Mouse (Mus musculus): ENCODE measurements around the gene Dennd4a. TPM values are rescaled to one million over a fixed set of nuclear protein-coding genes. Genes with fewer than 3 reads are reported as not detected.
"Not testable (repeated sequence)": the region's sequence is repeated elsewhere in the genome, so short reads cannot be mapped to it uniquely, and the experiment has no call there.

Gene Dennd4a
- polyA plus RNA-seq, 1 experiment from 2014 or later = 4.4 TPM

- Histone ChIP-seq H3K9ac (no peak overlapping the region), H3K4me3 (replicated peaks) (no peak overlapping the region), H3K4me1 (replicated peaks) (no peaks in the 10 kb centered on the region), H3K27ac (0 out of 2 replicates have a peak overlapping the region, but pooled peaks have one; percentile 3), H3K27me3 (replicated peaks) (no peaks in the 10 kb centered on the region), H3K4me2 (replicated peaks) (no peak overlapping the region), H3K36me3 (no peaks in the 10 kb centered on the region), H3K9me3 (no peaks in the 10 kb centered on the region)
- 51% methylated on average over 5 of the region's 5 CpGs for WGBS
- ATAC-seq = peak; percentile 75
Measured at GRCm38 (mm10) chr9:64805875-64806274, 5.3 kb upstream of the Dennd4a start.

GRCm38 (mm10) chr9:64806335-64807060 is 4.6 kb upstream of the Dennd4a start:
- Histone ChIP-seq H3K9me3 (no peaks in the 10 kb centered on the region), H3K27me3 (replicated peaks) (no peaks in the 10 kb centered on the region), H3K36me3 (no peaks in the 10 kb centered on the region), H3K4me2 (replicated peaks) (no peak overlapping the region), H3K4me1 (replicated peaks) (no peaks in the 10 kb centered on the region), H3K9ac (no peak overlapping the region), H3K27ac (0 out of 2 replicates have a peak overlapping the region, but pooled peaks have one; percentile 3), H3K4me3 (replicated peaks) (no peak overlapping the region)
- 46% methylated on average over 6 of the region's 6 CpGs for WGBS
- ATAC-seq = no peak

GRCm38 (mm10) chr9:64807061-64807808 is 3.9 kb upstream of the Dennd4a start:
- no peak overlapping the region for H3K4me2 ChIP-seq (replicated peaks)
- no peaks in the 10 kb centered on the region for H3K27me3 ChIP-seq (replicated peaks)
- no peak overlapping the region for H3K27ac ChIP-seq
- H3K36me3 ChIP-seq = no peaks in the 10 kb centered on the region
- H3K9me3 ChIP-seq = no peaks in the 10 kb centered on the region
- H3K9ac ChIP-seq = no peak overlapping the region
- no peaks in the 10 kb centered on the region for H3K4me1 ChIP-seq (replicated peaks)
- no peak for ATAC-seq
- 68% methylated on average over 14 of the region's 14 CpGs for WGBS
- H3K4me3 ChIP-seq (replicated peaks) = no peak overlapping the region

GRCm38 (mm10) chr9:64809851-64810250 is 1.3 kb upstream of the Dennd4a start:
- no peaks in the 10 kb centered on the region for H3K9me3 ChIP-seq
- 74% methylated on average over 3 of the region's 3 CpGs for WGBS
- no peak overlapping the region for H3K27ac ChIP-seq
- H3K27me3 ChIP-seq (replicated peaks) = no peaks in the 10 kb centered on the region
- no peaks in the 10 kb centered on the region for H3K36me3 ChIP-seq
- no peak overlapping the region for H3K4me2 ChIP-seq (replicated peaks)
- no peak for ATAC-seq
- no peak overlapping the region for H3K4me3 ChIP-seq (replicated peaks)
- no peak overlapping the region for H3K9ac ChIP-seq
- H3K4me1 ChIP-seq (replicated peaks) = no peaks in the 10 kb centered on the region

- under 1% methylated on average over 59 of the region's 59 CpGs for WGBS
- Histone ChIP-seq H3K36me3 (no peaks in the 10 kb centered on the region), H3K27ac (peak overlapping the region; percentile 79), H3K9ac (peak overlapping the region; percentile 62), H3K4me3 (replicated peaks) (peak overlapping the region; percentile 74), H3K9me3 (no peaks in the 10 kb centered on the region), H3K4me1 (replicated peaks) (no peaks in the 10 kb centered on the region), H3K4me2 (replicated peaks) (peak overlapping the region; percentile 78), H3K27me3 (replicated peaks) (no peaks in the 10 kb centered on the region)
- peak; percentile 78 for ATAC-seq
Measured at GRCm38 (mm10) chr9:64811538-64812474, 666 bp downstream of the Dennd4a start.

GRCm38 (mm10) chr9:64812475-64812860 is 1.3 kb downstream of the Dennd4a start:
- Histone ChIP-seq H3K4me2 (replicated peaks) (peak overlapping the region; percentile 78), H3K9me3 (no peaks in the 10 kb centered on the region), H3K4me3 (replicated peaks) (peak overlapping the region; percentile 74; the same call in 1 of the 2 replicates), H3K27ac (no peak overlapping the region), H3K36me3 (no peaks in the 10 kb centered on the region), H3K27me3 (replicated peaks) (no peaks in the 10 kb centered on the region), H3K4me1 (replicated peaks) (no peaks in the 10 kb centered on the region), H3K9ac (peak overlapping the region; percentile 62; the same call in 1 of the 2 replicates)
- WGBS = 56% methylated on average over 1 of the region's 1 CpGs
- no peak for ATAC-seq

GRCm38 (mm10) chr9:64814273-64814672 is 3.1 kb downstream of the Dennd4a start:
- Histone ChIP-seq H3K4me3 (replicated peaks) (no peak overlapping the region), H3K4me1 (replicated peaks) (no peaks in the 10 kb centered on the region), H3K4me2 (replicated peaks) (no peak overlapping the region), H3K9ac (no peak overlapping the region), H3K9me3 (no peaks in the 10 kb centered on the region), H3K27ac (no peak overlapping the region), H3K36me3 (no peaks in the 10 kb centered on the region), H3K27me3 (replicated peaks) (no peaks in the 10 kb centered on the region)
- ATAC-seq = no peak
- 82% methylated on average over 6 of the region's 6 CpGs for WGBS

- H3K27ac ChIP-seq; H3K4me1 ChIP-seq (replicated peaks); H3K36me3 ChIP-seq; H3K4me3 ChIP-seq (replicated peaks); H3K4me2 ChIP-seq (replicated peaks); H3K27me3 ChIP-seq (replicated peaks); H3K9me3 ChIP-seq; H3K9ac ChIP-seq; ATAC-seq: not testable (repeated sequence)
- WGBS = 89% methylated on average over 4 of the region's 4 CpGs
Measured at GRCm38 (mm10) chr9:64819686-64820085, 8.5 kb downstream of the Dennd4a start.

GRCm38 (mm10) chr9:64820086-64820795 is 9.1 kb downstream of the Dennd4a start:
- Histone ChIP-seq H3K4me1 (replicated peaks) (no peaks in the 10 kb centered on the region), H3K27me3 (replicated peaks) (no peaks in the 10 kb centered on the region), H3K4me2 (replicated peaks) (no peak overlapping the region), H3K27ac (no peak overlapping the region), H3K9me3 (no peaks in the 10 kb centered on the region), H3K9ac (no peak overlapping the region), H3K36me3 (no peaks in the 10 kb centered on the region), H3K4me3 (replicated peaks) (no peak overlapping the region)
- ATAC-seq = no peak
- WGBS = 79% methylated on average over 3 of the region's 3 CpGs

- Histone ChIP-seq H3K9ac (no peak overlapping the region), H3K4me1 (replicated peaks) (no peaks in the 10 kb centered on the region), H3K36me3 (no peaks in the 10 kb centered on the region), H3K27ac (no peak overlapping the region), H3K4me3 (replicated peaks) (no peak overlapping the region), H3K9me3 (no peaks in the 10 kb centered on the region), H3K4me2 (replicated peaks) (no peak overlapping the region), H3K27me3 (replicated peaks) (no peaks in the 10 kb centered on the region)
- WGBS = 94% methylated on average over 7 of the region's 7 CpGs
- ATAC-seq = no peak
Measured at GRCm38 (mm10) chr9:64822235-64822634, 11.1 kb downstream of the Dennd4a start.

- Histone ChIP-seq H3K9me3 (no peaks in the 10 kb centered on the region), H3K4me1 (replicated peaks) (no peaks in the 10 kb centered on the region), H3K27ac (no peak overlapping the region), H3K27me3 (replicated peaks) (no peaks in the 10 kb centered on the region), H3K9ac (no peak overlapping the region), H3K4me3 (replicated peaks) (no peak overlapping the region), H3K36me3 (no peaks in the 10 kb centered on the region), H3K4me2 (replicated peaks) (no peak overlapping the region)
- ATAC-seq = no peak
- 78% methylated on average over 5 of the region's 5 CpGs for WGBS
Measured at GRCm38 (mm10) chr9:64824389-64825008, 13.4 kb downstream of the Dennd4a start.
